Mouse (Mus musculus) lung, embryonic 14.5 days (tissue): ENCODE data around the gene Fdxr. TPM values are rescaled to one million over a fixed set of nuclear protein-coding genes. Genes with fewer than 3 reads are reported as not detected.

Experiments
- ATAC-seq: fragments of 200-750 bp; cut with Nextera tagmentation; 2 replicates; pipeline ENCODE4 v1.8.0; 2017; ENCODE audit warnings: mild to moderate bottlenecking, moderate TSS enrichment, moderate library complexity; ENCODE audit not compliant: insufficient read depth
- DNase-seq: peaks from one replicate; pipeline ENCODE4 v3.0.0-alpha.2; 2015
- H3K27ac ChIP-seq: fragments of 300-500 bp; sonication (generic); 2 replicates; pipeline ENCODE4 v1.5.1; 2014; ENCODE audit warnings: low read depth, mild to moderate bottlenecking, moderate library complexity
- H3K27me3 ChIP-seq: fragments of 300-500 bp; sonication (generic); 2 replicates; pipeline ENCODE4 v1.6.1; 2014; ENCODE audit warnings: low read length, control low read depth; ENCODE audit not compliant: insufficient read depth
- H3K36me3 ChIP-seq: fragments of 300-500 bp; sonication (generic); 2 replicates; pipeline ENCODE4 v1.6.1; 2014; ENCODE audit warnings: control low read depth; ENCODE audit not compliant: insufficient read depth
- H3K4me1 ChIP-seq: fragments of 300-500 bp; sonication (generic); 2 replicates; pipeline ENCODE4 v1.6.1; 2014; ENCODE audit warnings: antibody characterized with exemption, control low read depth; ENCODE audit not compliant: insufficient read depth
- H3K4me2 ChIP-seq: fragments of 300-500 bp; sonication (generic); 2 replicates; pipeline ENCODE4 v1.6.1; 2014; ENCODE audit warnings: mild to moderate bottlenecking
- H3K4me3 ChIP-seq: fragments of 300-500 bp; sonication (generic); 2 replicates; pipeline ENCODE4 v1.5.1; 2014; ENCODE audit warnings: low read depth, low read length
- H3K9ac ChIP-seq: fragments of 300-500 bp; sonication (generic); 2 replicates; pipeline ENCODE4 v1.6.1; 2014
- H3K9me3 ChIP-seq: fragments of 300-500 bp; sonication (generic); 2 replicates; pipeline ENCODE4 v1.6.1; 2016; ENCODE audit warnings: low read depth, low read length, control low read depth
- CTCF ChIP-seq: IDR thresholded peaks from 2 replicates; pipeline ENCODE4 v1.5.1; 2016; ENCODE audit warnings: antibody characterized with exemption, low read depth
- WGBS: fragments of 180-500 bp; shearing (Covaris S2); extraction: QIAGEN DNeasy Blood & Tissue Kit; methylation state at CpG from one replicate; pipeline ENCODE4 v1.1.7; 2014; 5-methylcytosine and 5-hydroxymethylcytosine counted together
- polyA plus RNA-seq: library from polyadenylated mRNA; unstranded; fragments of >200 nt; fragmentation: Nextera tagmentation; extraction: Ambion mirVana; gene quantifications from 2 replicates; pipeline ENCODE4 v1.2.1, GENCODE M21; 2014

Gene Fdxr
- polyA plus RNA-seq, 1 experiment from 2014 or later = 10.4 TPM

DNA sequence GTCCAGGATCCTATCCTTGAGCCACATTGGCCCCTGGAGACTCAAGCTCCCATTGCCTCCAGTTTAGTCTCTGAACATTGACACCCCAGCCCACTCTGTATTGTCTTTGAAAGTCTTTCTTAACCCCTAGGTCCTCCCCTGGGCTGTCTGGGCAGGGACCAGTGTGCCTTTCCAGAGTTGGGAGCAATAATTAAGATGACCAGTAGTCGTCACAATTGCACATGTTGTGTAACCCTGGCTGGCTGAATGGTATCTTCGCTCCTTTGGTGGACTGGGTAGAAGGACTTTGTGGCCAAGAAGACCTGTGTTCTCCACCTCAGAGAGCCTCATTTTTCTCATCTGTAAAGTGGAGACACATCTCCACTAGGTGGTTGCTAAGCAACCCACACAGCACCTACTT lies 37.4 kb upstream of the Fdxr start:
- H3K36me3 ChIP-seq = no peaks in the 10 kb centered on the region
- ATAC-seq = no peak
- H3K9ac ChIP-seq = no peak overlapping the region
- peak; percentile 47 for DNase-seq
- no peak overlapping the region for H3K4me2 ChIP-seq
- TF ChIP-seq CTCF = peak; percentile 54
- H3K4me1 ChIP-seq = no peaks in the 10 kb centered on the region
- H3K27ac ChIP-seq = no peak overlapping the region
- WGBS = 35% methylated on average over 2 of the region's 2 CpGs
- H3K9me3 ChIP-seq = no peaks in the 10 kb centered on the region
- no peak overlapping the region for H3K4me3 ChIP-seq
- peaks cover 50% of the 10 kb centered on the region for H3K27me3 ChIP-seq

GRCm38 (mm10) chr11:115308781-115309180 lies 31.9 kb upstream of the Fdxr start:
- ATAC-seq (no peak), DNase-seq (no peak)
- no peak overlapping the region for H3K27ac ChIP-seq
- H3K4me1 ChIP-seq = no peaks in the 10 kb centered on the region
- no peaks in the 10 kb centered on the region for H3K36me3 ChIP-seq
- H3K9ac ChIP-seq = no peak overlapping the region
- no peaks in the 10 kb centered on the region for H3K27me3 ChIP-seq
- WGBS = 53% methylated on average over 1 of the region's 1 CpGs
- no peak for TF ChIP-seq CTCF
- no peak overlapping the region for H3K4me2 ChIP-seq
- H3K9me3 ChIP-seq = no peaks in the 10 kb centered on the region
- no peak overlapping the region for H3K4me3 ChIP-seq

GRCm38 (mm10) chr11:115306863-115307262 lies 30.0 kb upstream of the Fdxr start, which contains the start of gene Otop2:
TSS of gene Otop2 (plus strand) at chr11:115307163.
- H3K4me1 ChIP-seq = no peaks in the 10 kb centered on the region
- 32% methylated on average over 8 of the region's 8 CpGs for WGBS
- H3K4me2 ChIP-seq = no peak within 1 kb of the TSS
- H3K9ac ChIP-seq = no peak within 1 kb of the TSS
- H3K4me3 ChIP-seq = no peak within 1 kb of the TSS
- TF ChIP-seq CTCF = no peak
- no peaks in the 10 kb centered on the region for H3K36me3 ChIP-seq
- ATAC-seq (no peak), DNase-seq (no peak)
- H3K27ac ChIP-seq = no peak within 1 kb of the TSS
- no peaks in the 10 kb centered on the region for H3K27me3 ChIP-seq
- H3K9me3 ChIP-seq = no peaks in the 10 kb centered on the region

DNA sequence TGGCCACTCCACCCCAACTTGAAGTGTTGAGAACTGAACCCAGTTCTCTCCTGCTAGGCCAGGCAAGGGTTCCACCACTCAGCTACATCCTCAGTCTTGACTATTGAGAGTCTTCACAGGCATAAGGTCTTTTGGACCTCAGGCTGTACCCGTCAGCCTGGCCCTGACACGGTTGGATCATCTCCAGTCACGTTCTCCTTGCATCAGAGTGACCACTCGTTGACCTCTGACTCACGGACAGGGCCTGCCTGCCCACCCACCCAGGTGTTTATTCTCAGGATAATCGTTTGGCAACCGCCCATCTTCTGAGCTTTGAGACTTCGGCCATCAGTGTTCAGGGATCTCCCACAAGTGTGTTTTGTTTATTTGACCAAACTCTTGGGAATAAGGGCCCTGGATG lies 26.3 kb upstream of the Fdxr start:
- no peak overlapping the region for H3K27ac ChIP-seq
- no peak for TF ChIP-seq CTCF
- 16% methylated on average over 8 of the region's 8 CpGs for WGBS
- H3K9ac ChIP-seq = no peak overlapping the region
- ATAC-seq (no peak), DNase-seq (peak; percentile 40)
- H3K9me3 ChIP-seq = no peaks in the 10 kb centered on the region
- no peaks in the 10 kb centered on the region for H3K36me3 ChIP-seq
- H3K4me1 ChIP-seq = no peaks in the 10 kb centered on the region
- H3K4me3 ChIP-seq = no peak overlapping the region
- peaks cover 8% of the 10 kb centered on the region for H3K27me3 ChIP-seq
- no peak overlapping the region for H3K4me2 ChIP-seq

GRCm38 (mm10) chr11:115301351-115301750 lies 24.5 kb upstream of the Fdxr start:
- no peaks in the 10 kb centered on the region for H3K36me3 ChIP-seq
- H3K9ac ChIP-seq = no peak overlapping the region
- 77% methylated on average over 2 of the region's 2 CpGs for WGBS
- no peak overlapping the region for H3K27ac ChIP-seq
- no peak overlapping the region for H3K4me3 ChIP-seq
- DNase-seq = no peak
- peaks cover 25% of the 10 kb centered on the region for H3K27me3 ChIP-seq
- H3K4me2 ChIP-seq = no peak overlapping the region
- H3K4me1 ChIP-seq = no peaks in the 10 kb centered on the region
- H3K9me3 ChIP-seq = no peaks in the 10 kb centered on the region
- no peak for ATAC-seq
- no peak for TF ChIP-seq CTCF

DNA sequence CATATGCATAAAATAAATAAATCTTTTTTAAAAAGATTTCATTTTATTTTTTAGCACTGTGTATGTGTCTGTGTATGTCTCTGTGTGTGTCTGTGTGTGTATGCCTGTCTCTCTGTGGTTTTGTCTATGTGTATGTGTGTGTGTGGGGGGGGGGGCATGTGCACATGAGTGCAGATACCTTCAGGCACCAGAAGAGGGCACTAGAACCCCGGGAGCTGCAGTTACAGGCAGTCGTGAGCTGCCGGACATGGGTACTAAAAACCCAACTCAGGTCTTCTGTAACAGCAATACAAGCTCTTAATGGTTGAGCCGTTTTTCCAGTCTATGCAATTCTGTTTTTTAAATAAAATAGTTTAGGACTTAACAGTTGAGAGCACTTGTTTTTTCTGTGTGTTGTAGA lies 23.9 kb upstream of the Fdxr start:
- 82% methylated on average over 4 of the region's 4 CpGs for WGBS

GRCm38 (mm10) chr11:115298160-115298559 lies 21.3 kb upstream of the Fdxr start:
- no peak for TF ChIP-seq CTCF

More for the DNA sequence above, 23.9 kb upstream of the Fdxr start:
- Histone ChIP-seq H3K36me3 (no peaks in the 10 kb centered on the region), H3K9me3 (no peaks in the 10 kb centered on the region), H3K4me2 (no peak overlapping the region), H3K4me3 (no peak overlapping the region), H3K27me3 (peaks cover 26% of the 10 kb centered on the region), H3K4me1 (no peaks in the 10 kb centered on the region), H3K27ac (no peak overlapping the region), H3K9ac (no peak overlapping the region)
- DNase-seq = no peak
- TF ChIP-seq CTCF = no peak
- no peak for ATAC-seq

DNA sequence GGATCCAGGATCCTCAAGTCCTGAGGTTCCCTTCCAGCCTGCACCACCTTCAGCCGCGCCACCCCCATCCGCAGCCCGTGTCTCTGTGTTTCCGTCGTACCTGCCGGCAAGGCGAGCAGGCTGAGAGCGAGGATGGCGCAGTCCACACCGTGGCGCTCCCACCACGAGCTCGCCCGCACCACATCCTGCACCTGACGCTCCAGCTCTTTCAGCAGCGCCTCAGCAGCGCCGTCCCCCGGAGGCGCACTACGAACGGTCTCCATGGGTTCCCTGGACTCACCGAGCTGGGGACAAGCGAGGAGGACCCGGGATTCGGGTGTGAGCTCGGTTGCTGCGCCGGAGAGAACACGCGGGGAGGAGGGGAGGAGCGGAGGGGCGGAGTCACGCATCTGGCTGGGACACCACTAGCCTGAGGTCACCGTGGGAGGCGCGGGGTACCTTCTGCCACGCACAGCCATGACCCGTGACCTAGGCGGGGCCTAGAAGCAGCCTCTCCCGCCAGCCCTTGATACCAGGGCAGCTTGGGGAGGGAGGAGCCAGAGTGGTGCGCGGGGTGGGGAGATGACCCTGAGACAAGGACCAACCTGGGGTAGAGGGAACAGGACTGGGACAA lies 20.5 kb upstream of the Fdxr start, which contains the start of gene Fads6:
Fads6 (minus strand) TSS at position 450 of the 613 bp plus-strand sequence.
- H3K4me1 ChIP-seq = peaks cover 4% of the 10 kb centered on the region; the same call in 1 of the 2 replicates
- H3K27me3 ChIP-seq = peaks cover 26% of the 10 kb centered on the region
- no peaks in the 10 kb centered on the region for H3K9me3 ChIP-seq
- ATAC-seq (peak; percentile 62), DNase-seq (peak; percentile 50)
- H3K27ac ChIP-seq = no peak within 1 kb of the TSS
- peak; percentile 60 for TF ChIP-seq CTCF
- peak within 1 kb of the TSS; percentile 60 for H3K4me2 ChIP-seq
- H3K4me3 ChIP-seq = peak within 1 kb of the TSS; percentile 33
- no peaks in the 10 kb centered on the region for H3K36me3 ChIP-seq
- 1% methylated on average over 44 of the region's 44 CpGs for WGBS
- H3K9ac ChIP-seq = peak within 1 kb of the TSS; percentile 5

More at GRCm38 (mm10) chr11:115298160-115298559, 21.3 kb upstream of the Fdxr start:
- H3K36me3 ChIP-seq = no peaks in the 10 kb centered on the region
- DNase-seq (no peak), ATAC-seq (no peak)
- no peaks in the 10 kb centered on the region for H3K4me1 ChIP-seq
- H3K4me3 ChIP-seq = no peak overlapping the region
- H3K4me2 ChIP-seq = no peak overlapping the region
- WGBS = 60% methylated on average over 8 of the region's 8 CpGs
- no peak overlapping the region for H3K9ac ChIP-seq
- no peaks in the 10 kb centered on the region for H3K9me3 ChIP-seq
- no peak overlapping the region for H3K27ac ChIP-seq
- H3K27me3 ChIP-seq = peaks cover 26% of the 10 kb centered on the region
